In genomic region chr10:94621420-94622225, GRCm38 (mm10) we compare ENCODE assay signal across 9 mouse cellular contexts.
DNase-seq lines count a peak whose midpoint lies in the region; ATAC-seq and TF ChIP-seq lines count a peak whose summit lies in the region.
"Had no signal": no experiment of that assay in that cellular context is flagged by ENCODE, and none has a peak within 500 bp of the region (broad histone marks: within the 10 kb centered on the region; RNA-seq: fewer than 3 reads in every experiment).

No protein-coding gene starts in this region.

- H3K9me3 ChIP-seq in embryonic facial prominence, embryonic 14.5 days (ENCODE audit: control insufficient read depth, low read length) = no peaks in the 10 kb centered on the region
- no peaks in the 10 kb centered on the region for H3K9me3 ChIP-seq in liver, postnatal 0 days (ENCODE audit: low read length)

- H3K36me3 ChIP-seq in spleen, adult 2 months (ENCODE audit: control insufficient read depth, insufficient read depth, low read length) = no peaks in the 10 kb centered on the region
- H3K36me3 ChIP-seq in embryonic facial prominence, embryonic 14.5 days (ENCODE audit: control insufficient read depth, insufficient read depth, low read length) = no peaks in the 10 kb centered on the region
- H3K36me3 ChIP-seq in liver, postnatal 0 days (replicated peaks; ENCODE audit: insufficient read depth, low read length) = no peaks in the 10 kb centered on the region

- H3K4me1 ChIP-seq in spleen, adult 2 months (ENCODE audit: control insufficient read depth, insufficient read depth, insufficient read length) = no peaks in the 10 kb centered on the region; the same call in 1 of the 2 replicates
- H3K4me1 ChIP-seq in embryonic facial prominence, embryonic 14.5 days (ENCODE audit: control insufficient read depth, insufficient read depth, low read length) = peaks cover 11% of the 10 kb centered on the region
- no peaks in the 10 kb centered on the region for H3K4me1 ChIP-seq in liver, postnatal 0 days (ENCODE audit: insufficient read depth)

- no peak for TF ChIP-seq POLR2A in spleen, adult 2 months (IDR thresholded peaks at IDR 0.05; ENCODE audit: low read depth, low read length)

- 32% methylated on average over 13 of the region's 13 CpGs for WGBS in spleen, adult 2 months
- WGBS in embryonic facial prominence, embryonic 14.5 days = 6% methylated on average over 13 of the region's 13 CpGs
- WGBS in liver, postnatal 0 days (ENCODE audit: insufficient replicate concordance) = 16% methylated on average over 13 of the region's 13 CpGs

- DNase-seq in spleen, adult 2 months (ENCODE audit: low read depth in 1 of 2, low spot score in 2 of 2) = peak; percentile 25
- DNase-seq in spleen, postnatal 14 days (ENCODE audit: low spot score in 2 of 2) = no peak
- peak; percentile 65 for DNase-seq in embryonic facial prominence, embryonic 14.5 days (ENCODE audit: low spot score)
- DNase-seq in liver, postnatal 0 days = peak; percentile 14
- DNase-seq in thymus, postnatal 4 days = no peak
- no peak for DNase-seq in urinary bladder, postnatal 36 days (ENCODE audit: low spot score in 2 of 2)
- no peak for DNase-seq in kidney, adult 9 months
- DNase-seq: right cerebral cortex, adult 18-20 months had no signal

- TF ChIP-seq EP300 in liver, postnatal 0 days (IDR thresholded peaks at IDR 0.05; ENCODE audit: low read depth) = no peak

- H3K9ac ChIP-seq in embryonic facial prominence, embryonic 14.5 days (ENCODE audit: low read depth, low read length) = no peak overlapping the region
- no peak overlapping the region for H3K9ac ChIP-seq in liver, postnatal 0 days (replicated peaks)
- H3K9ac ChIP-seq: liver, embryonic 14.5 days had no signal

- peak; percentile 72; the same call in 1 of the 2 replicates for ATAC-seq in embryonic facial prominence, embryonic 14.5 days (ENCODE audit: low read depth)
- no peak for ATAC-seq in liver, postnatal 0 days

- no peak overlapping the region for H3K4me3 ChIP-seq in spleen, adult 2 months (ENCODE audit: extremely low read depth, insufficient read depth, insufficient read length)
- H3K4me3 ChIP-seq in embryonic facial prominence, embryonic 14.5 days (ENCODE audit: low read depth, low read length) = no peak overlapping the region
- H3K4me3 ChIP-seq in liver, postnatal 0 days (ENCODE audit: low read depth, low read length) = no peak overlapping the region

- no peak for TF ChIP-seq CTCF in spleen, adult 2 months (IDR thresholded peaks at IDR 0.05; ENCODE audit: extremely low read depth, insufficient read depth, insufficient read length, insufficient replicate concordance)
- TF ChIP-seq CTCF in liver, postnatal 0 days (IDR thresholded peaks at IDR 0.05; ENCODE audit: low read depth) = no peak

- H3K27me3 ChIP-seq in spleen, adult 2 months (ENCODE audit: control insufficient read depth, insufficient read depth, low read length) = no peaks in the 10 kb centered on the region
- no peaks in the 10 kb centered on the region for H3K27me3 ChIP-seq in embryonic facial prominence, embryonic 14.5 days (replicated peaks; ENCODE audit: control insufficient read depth, insufficient read depth, low read length)
- peaks cover 10% of the 10 kb centered on the region for H3K27me3 ChIP-seq in liver, postnatal 0 days (ENCODE audit: insufficient read depth, low read length)

- no peak overlapping the region for H3K27ac ChIP-seq in spleen, adult 2 months (ENCODE audit: insufficient read depth, low read length)
- no peak overlapping the region; the same call in 1 of the 2 replicates for H3K27ac ChIP-seq in embryonic facial prominence, embryonic 14.5 days (replicated peaks; ENCODE audit: low read depth, low read length)
- no peak overlapping the region for H3K27ac ChIP-seq in liver, postnatal 0 days (ENCODE audit: low read depth)
- H3K27ac ChIP-seq: liver, embryonic 14.5 days had no signal

- H3K4me2 ChIP-seq in embryonic facial prominence, embryonic 14.5 days (ENCODE audit: low read depth, low read length) = no peak overlapping the region
- no peak overlapping the region for H3K4me2 ChIP-seq in liver, postnatal 0 days (ENCODE audit: low read depth, low read length)

Comparison
In these comparisons a context has a peak if more than half of its experiments do, and no peak if none do; other contexts are left out.
1. DNase-seq: peak in spleen, adult 2 months (2 of 2), embryonic facial prominence, embryonic 14.5 days (single experiment) and liver, postnatal 0 days (single experiment); none in spleen, postnatal 14 days (0 of 2), thymus, postnatal 4 days (single experiment), urinary bladder, postnatal 36 days (0 of 2) and kidney, adult 9 months (single experiment).